Mouse (Mus musculus) kidney, postnatal 14 days (tissue): Measurements from ENCODE around the gene Il17rd.

Experiments
- DNase-seq: peaks from one replicate; pipeline ENCODE4 v3.0.0; 2022; ENCODE audit warnings: mixed read lengths

Gene Il17rd

GRCm38 (mm10) chr14:27038783-27039182 lies at the start of gene Il17rd:
Gene Il17rd, plus strand, starts transcription at chr14:27038941.
- DNase-seq: peak; percentile 96

- DNase-seq: no peak
Measured at GRCm38 (mm10) chr14:26991622-26992021, 47.1 kb upstream of the Il17rd start.

GRCm38 (mm10) chr14:26993427-26993826 lies 45.3 kb upstream of the Il17rd start:
- DNase-seq: no peak

- peak; percentile 50 for DNase-seq
Measured at GRCm38 (mm10) chr14:26994211-26994741, 44.5 kb upstream of the Il17rd start, which contains the start of gene Hesx1. Gene Hesx1, plus strand, starts transcription at chr14:26994416.

GRCm38 (mm10) chr14:26996257-26996656 lies 42.5 kb upstream of the Il17rd start:
- no peak for DNase-seq

GRCm38 (mm10) chr14:27000386-27000785 lies 38.4 kb upstream of the Il17rd start:
- no peak for DNase-seq

- peak; percentile 24 for DNase-seq
Measured at GRCm38 (mm10) chr14:27004906-27005305, 33.8 kb upstream of the Il17rd start.

- no peak for DNase-seq
Measured at GRCm38 (mm10) chr14:27005937-27006336, 32.8 kb upstream of the Il17rd start.

- DNase-seq: no peak
Measured at GRCm38 (mm10) chr14:27011561-27011960, 27.2 kb upstream of the Il17rd start.

- no peak for DNase-seq
Measured at GRCm38 (mm10) chr14:27013658-27014057, 25.1 kb upstream of the Il17rd start.

GRCm38 (mm10) chr14:27017936-27018335 lies 20.8 kb upstream of the Il17rd start:
- no peak for DNase-seq

- no peak for DNase-seq
Measured at GRCm38 (mm10) chr14:27019850-27020249, 18.9 kb upstream of the Il17rd start.

- DNase-seq: peak; percentile 60
Measured at GRCm38 (mm10) chr14:27022876-27023275, 15.9 kb upstream of the Il17rd start.

GRCm38 (mm10) chr14:27024664-27025063 lies 14.1 kb upstream of the Il17rd start:
- no peak for DNase-seq

GRCm38 (mm10) chr14:27029771-27030173 lies 9.0 kb upstream of the Il17rd start:
- DNase-seq: peak; percentile 69

GRCm38 (mm10) chr14:27031142-27031541 lies 7.6 kb upstream of the Il17rd start:
- DNase-seq: peak; percentile 82

- no peak for DNase-seq
Measured at GRCm38 (mm10) chr14:27037513-27037912, 1.2 kb upstream of the Il17rd start.

- DNase-seq: peak; percentile 58
Measured at GRCm38 (mm10) chr14:27039281-27040248, 824 bp downstream of the Il17rd start.

GRCm38 (mm10) chr14:27040451-27040850 lies 1.7 kb downstream of the Il17rd start:
- DNase-seq: no peak

GRCm38 (mm10) chr14:27042280-27042983 lies 3.7 kb downstream of the Il17rd start:
- peak; percentile 42 for DNase-seq

- DNase-seq: peak; percentile 66
Measured at GRCm38 (mm10) chr14:27043416-27043815, 4.7 kb downstream of the Il17rd start.

GRCm38 (mm10) chr14:27044221-27044966 lies 5.7 kb downstream of the Il17rd start:
- no peak for DNase-seq

GRCm38 (mm10) chr14:27044967-27045361 lies 6.2 kb downstream of the Il17rd start:
- DNase-seq: peak; percentile 62
